Mouse (Mus musculus) MEL (cell line): ENCODE measurements at regions not wholly inside any gene's neighbourhood (a gene's known extent, or its start where the extent isn't known, plus 50 kb on each side); places are given as distances from the start of the nearest gene placed in this dataset.

Experiments used
- DNase-seq: peaks from one replicate; pipeline ENCODE4 v3.0.0; 2011; ENCODE audit warnings: low read depth, low spot score
- H3K27ac ChIP-seq: 2 replicates; pipeline ENCODE4 v1.5.1; 2012; ENCODE audit warnings: low read depth, mild to moderate bottlenecking, control low read depth, low read length, moderate library complexity; ENCODE audit not compliant: control insufficient read depth
- H3K27me3 ChIP-seq, 2 experiments: fragments of 150-350 bp in 1 of 2; sonication (generic) in 1 of 2; 2 replicates each; pipeline ENCODE4 v1.6.1; 2012; ENCODE audit warnings: low read length in 2 of 2, mild to moderate bottlenecking in 2 of 2, improper control_type of control experiment in 1 of 2, moderate library complexity in 1 of 2; ENCODE audit not compliant: insufficient read depth in 2 of 2, control insufficient read depth in 1 of 2
- H3K36me3 ChIP-seq, 2 experiments: 2 replicates each; pipeline ENCODE4 v1.6.1; 2012 to 2014; ENCODE audit warnings: low read length in 2 of 2, improper control_type of control experiment in 1 of 2, inconsistent platforms in 1 of 2, mild to moderate bottlenecking in 1 of 2; ENCODE audit not compliant: insufficient read depth in 2 of 2, control insufficient read depth in 1 of 2
- H3K4me1 ChIP-seq, 2 experiments: fragments of 150-350 bp in 1 of 2; sonication (generic) in 1 of 2; 2 replicates each; pipeline ENCODE4 v1.6.1; 2012; ENCODE audit warnings: low read length in 2 of 2, improper control_type of control experiment in 1 of 2, mild to moderate bottlenecking in 1 of 2; ENCODE audit not compliant: insufficient read depth in 2 of 2, control insufficient read depth in 1 of 2
- H3K4me3 ChIP-seq, 2 experiments: fragments of 150-350 bp in 1 of 2; sonication (generic) in 1 of 2; 2 replicates each; pipeline ENCODE4 v1.5.1; 2012; ENCODE audit warnings: low read depth in 2 of 2, low read length in 2 of 2, mild to moderate bottlenecking in 2 of 2, moderate library complexity in 2 of 2, control low read depth in 1 of 2, improper control_type of control experiment in 1 of 2; ENCODE audit not compliant: control insufficient read depth in 1 of 2, insufficient read depth in 1 of 2
- H3K79me2 ChIP-seq: 2 replicates; pipeline ENCODE4 v1.6.1; 2012; ENCODE audit warnings: mild to moderate bottlenecking, low read length, moderate library complexity; ENCODE audit not compliant: control insufficient read depth, poor library complexity, insufficient read depth
- H3K9ac ChIP-seq: 2 replicates; pipeline ENCODE4 v1.6.1; 2012; ENCODE audit warnings: low read depth, mild to moderate bottlenecking, control low read depth, low read length, moderate library complexity; ENCODE audit not compliant: control insufficient read depth, poor library complexity, severe bottlenecking
- H3K9me3 ChIP-seq: fragments of 150-350 bp; sonication (generic); replicated peaks from 2 replicates; pipeline ENCODE4 v1.6.1; 2012; ENCODE audit warnings: mild to moderate bottlenecking, low read length, improper control_type of control experiment, moderate library complexity; ENCODE audit not compliant: insufficient read depth
- CHD1 ChIP-seq: IDR thresholded peaks from 2 replicates; pipeline ENCODE4 v1.6.1; 2012; ENCODE audit warnings: low read depth, mild to moderate bottlenecking, inconsistent platforms, low read length, improper control_type of control experiment
- CHD2 ChIP-seq: IDR thresholded peaks from 2 replicates; pipeline ENCODE4 v1.6.1; 2011; ENCODE audit warnings: low read length, improper control_type of control experiment
- E2F4 ChIP-seq: IDR thresholded peaks from 2 replicates; pipeline ENCODE4 v1.6.1; 2011; ENCODE audit warnings: low read depth, low read length, improper control_type of control experiment, borderline replicate concordance
- EP300 ChIP-seq, 2 experiments: IDR thresholded peaks; 2 replicates each; pipeline ENCODE4 v1.6.1; 2011; ENCODE audit warnings: improper control_type of control experiment in 2 of 2, low read length in 2 of 2, low read depth in 1 of 2, mild to moderate bottlenecking in 1 of 2
- ETS1 ChIP-seq: IDR thresholded peaks from 2 replicates; pipeline ENCODE4 v1.6.1; 2012; ENCODE audit warnings: low read depth, mild to moderate bottlenecking, inconsistent platforms, low read length, improper control_type of control experiment, moderate library complexity
- MAFK ChIP-seq: IDR thresholded peaks from 2 replicates; pipeline ENCODE4 v1.6.1; 2011; ENCODE audit warnings: low read depth, mild to moderate bottlenecking, low read length, improper control_type of control experiment, borderline replicate concordance
- MAZ ChIP-seq: IDR thresholded peaks from 2 replicates; pipeline ENCODE4 v1.6.1; 2012; ENCODE audit warnings: low read depth, mild to moderate bottlenecking, inconsistent platforms, low read length, improper control_type of control experiment
- MXI1 ChIP-seq: IDR thresholded peaks from 2 replicates; pipeline ENCODE4 v1.6.1; 2011; ENCODE audit warnings: mild to moderate bottlenecking, low read depth, low read length, improper control_type of control experiment
- POLR2A ChIP-seq, 2 experiments: IDR thresholded peaks; 2 replicates each; pipeline ENCODE4 v1.6.1; 2011 to 2012; ENCODE audit warnings: low read length in 2 of 2, mild to moderate bottlenecking in 2 of 2, control low read depth in 1 of 2, improper control_type of control experiment in 1 of 2, low read depth in 1 of 2, moderate library complexity in 1 of 2; ENCODE audit not compliant: control insufficient read depth in 1 of 2, insufficient read depth in 1 of 2, poor library complexity in 1 of 2
- POLR2AphosphoS5 ChIP-seq: IDR thresholded peaks from 2 replicates; pipeline ENCODE4 v1.6.1; 2012; ENCODE audit warnings: low read depth, borderline replicate concordance, mild to moderate bottlenecking, inconsistent platforms, low read length, moderate library complexity, mixed read lengths
- RAD21 ChIP-seq: IDR thresholded peaks from 2 replicates; pipeline ENCODE4 v1.6.1; 2011; ENCODE audit warnings: mild to moderate bottlenecking, low read depth, low read length, improper control_type of control experiment
- RCOR1 ChIP-seq: IDR thresholded peaks from 2 replicates; pipeline ENCODE4 v1.6.1; 2012; ENCODE audit warnings: low read depth, mild to moderate bottlenecking, inconsistent platforms, low read length, improper control_type of control experiment
- SMC3 ChIP-seq: IDR thresholded peaks from 2 replicates; pipeline ENCODE4 v1.6.1; 2011; ENCODE audit warnings: low read depth, low read length, improper control_type of control experiment
- TAL1 ChIP-seq: IDR thresholded peaks from 2 replicates; pipeline ENCODE4 v1.6.1; 2012; ENCODE audit warnings: mild to moderate bottlenecking, inconsistent platforms, low read length, moderate library complexity, mixed read lengths
- TBP ChIP-seq: IDR thresholded peaks from 2 replicates; pipeline ENCODE4 v1.8.0; 2011; ENCODE audit warnings: low read depth, low read length, improper control_type of control experiment
- USF1 ChIP-seq: IDR thresholded peaks from 2 replicates; pipeline ENCODE4 v1.6.1; 2014; ENCODE audit warnings: low read depth, mild to moderate bottlenecking, inconsistent platforms, low read length, improper control_type of control experiment, moderate library complexity
- USF2 ChIP-seq, 2 experiments: IDR thresholded peaks; 2 replicates each; pipeline ENCODE4 v1.6.1; 2011 to 2012; ENCODE audit warnings: improper control_type of control experiment in 2 of 2, low read length in 2 of 2, borderline replicate concordance in 1 of 2, inconsistent platforms in 1 of 2, low read depth in 1 of 2, mild to moderate bottlenecking in 1 of 2; ENCODE audit not compliant: insufficient read depth in 1 of 2
- ZC3H11A ChIP-seq: IDR thresholded peaks from 2 replicates; pipeline ENCODE4 v1.6.1; 2012; ENCODE audit warnings: low read depth, mild to moderate bottlenecking, inconsistent platforms, low read length, improper control_type of control experiment

GRCm38 (mm10) chr19:60030212-60030788 is 86.8 kb upstream of the Rab11fip2 start:
- H3K9ac ChIP-seq: no peak overlapping the region
- H3K27me3 ChIP-seq: no peaks in the 10 kb centered on the region; a peak in 2 of 4 replicates
- DNase-seq: no peak
- no peaks in the 10 kb centered on the region for H3K9me3 ChIP-seq
- H3K27ac ChIP-seq: no peak overlapping the region
- H3K79me2 ChIP-seq: no peaks in the 10 kb centered on the region
- H3K4me1 ChIP-seq: no peaks in the 10 kb centered on the region
- TF ChIP-seq USF2 (IDR thresholded peaks at IDR 0.05; ENCODE audit: borderline replicate concordance in 1 of 2, insufficient read depth in 1 of 2, low read depth in 1 of 2, low read length in 2 of 2) (no peak), RCOR1 (no peak), ZC3H11A (no peak), ETS1 (no peak), CHD1 (no peak)
- H3K4me3 ChIP-seq: no peak overlapping the region
- no peaks in the 10 kb centered on the region for H3K36me3 ChIP-seq

DNA sequence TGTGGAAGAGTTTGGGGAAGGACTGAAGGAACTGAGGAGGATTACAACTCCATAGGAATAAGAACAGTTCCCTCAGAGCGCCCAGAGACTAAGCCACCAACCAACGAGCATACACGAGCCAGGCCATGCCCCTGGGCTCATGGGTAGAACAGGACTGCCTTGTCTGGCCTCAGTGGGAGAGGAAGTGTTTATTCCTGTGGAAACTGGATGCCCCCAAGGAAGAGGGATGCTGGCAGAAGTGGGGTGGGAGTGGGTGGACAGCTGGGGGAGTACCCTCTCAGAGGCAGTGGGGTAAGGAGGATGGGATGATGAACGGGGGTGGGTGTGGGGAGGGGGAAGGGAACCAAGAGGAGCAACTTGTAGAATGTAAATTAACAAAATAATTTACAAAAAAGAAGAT is 86.3 kb upstream of the Rab11fip2 start:
- H3K4me3 ChIP-seq: no peak overlapping the region
- H3K79me2 ChIP-seq: no peaks in the 10 kb centered on the region
- no peaks in the 10 kb centered on the region for H3K9me3 ChIP-seq
- TF ChIP-seq E2F4 (no peak), RCOR1 (no peak), POLR2AphosphoS5 (no peak), POLR2A (IDR thresholded peaks at IDR 0.05; ENCODE audit: control insufficient read depth in 1 of 2, insufficient read depth in 1 of 2, low read depth in 1 of 2, low read length in 2 of 2, poor library complexity in 1 of 2) (no peak), MAFK (no peak), TAL1 (no peak), CHD2 (no peak), EP300 (IDR thresholded peaks at IDR 0.05; ENCODE audit: low read depth in 1 of 2, low read length in 2 of 2) (no peak), USF1 (no peak), RAD21 (no peak), TBP (no peak), MXI1 (no peak), MAZ (no peak), ZC3H11A (no peak), SMC3 (no peak)
- H3K4me1 ChIP-seq: no peaks in the 10 kb centered on the region
- H3K36me3 ChIP-seq: no peaks in the 10 kb centered on the region
- H3K27ac ChIP-seq: no peak overlapping the region
- H3K9ac ChIP-seq: no peak overlapping the region
- no peak for DNase-seq
- H3K27me3 ChIP-seq: no peaks in the 10 kb centered on the region; a peak in 2 of 4 replicates
